Mouse (Mus musculus): ENCODE data around the gene Il3ra.

DNA sequence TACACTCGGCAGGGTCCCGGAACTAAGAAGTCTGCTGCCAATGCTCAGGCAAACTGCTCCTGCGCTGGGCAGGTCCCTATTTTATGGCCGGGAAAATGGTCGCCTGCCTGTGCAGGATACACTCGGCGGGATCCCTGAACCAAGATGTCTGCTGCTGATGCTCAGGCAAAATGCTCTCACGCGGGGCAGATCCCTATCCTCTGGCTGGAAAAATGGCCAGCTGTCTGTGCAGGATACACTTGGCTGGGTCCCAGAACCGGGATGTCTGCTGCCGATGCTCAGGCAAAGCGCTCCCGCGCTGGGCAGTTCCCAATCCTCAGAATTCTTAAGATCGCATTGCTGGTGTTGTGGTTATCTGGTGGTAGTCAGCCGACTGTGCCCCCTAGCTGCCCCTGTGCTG is 37.1 kb upstream of the Il3ra start:
- TF ChIP-seq CTCF (IDR thresholded peaks at IDR 0.05; ENCODE audit: extremely low read depth, insufficient read depth, insufficient read length, insufficient replicate concordance) = no peak
- TF ChIP-seq POLR2A (IDR thresholded peaks at IDR 0.05; ENCODE audit: low read depth, low read length) = no peak
